17 mouse cellular contexts compared by ENCODE assay signal in the genomic region with DNA sequence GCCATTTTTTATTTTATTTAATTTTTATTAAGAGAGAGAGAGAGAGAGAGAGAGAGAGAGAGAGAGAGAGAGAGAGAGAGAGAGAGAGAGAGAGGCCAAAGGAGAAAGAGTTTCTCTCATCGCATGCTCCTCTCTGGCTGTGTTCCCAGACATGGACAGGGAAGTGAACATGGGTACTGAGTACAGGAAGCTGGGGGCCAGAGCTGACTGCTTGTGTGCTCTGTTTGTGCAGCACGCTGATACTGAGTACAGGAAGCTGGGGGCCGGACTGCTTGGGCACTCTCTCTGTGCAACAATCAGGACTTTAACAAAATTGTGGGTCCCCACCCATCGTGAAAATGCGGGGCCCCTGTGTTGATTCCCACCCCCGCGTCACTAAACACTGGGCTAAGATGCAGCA.
A peak's percentile ranks its signal among the peaks of the same experiment; 100 is the strongest.
DNase-seq lines count a peak whose midpoint lies in the region; ATAC-seq and TF ChIP-seq lines count a peak whose summit lies in the region.
"Had no signal": no experiment of that assay in that cellular context is flagged by ENCODE, and none has a peak within 500 bp of the region (broad histone marks: within the 10 kb centered on the region; RNA-seq: fewer than 3 reads in every experiment).

No protein-coding gene starts in this region.

- H3K9ac ChIP-seq in forebrain, embryonic 12.5 days = no peak overlapping the region
- H3K9ac ChIP-seq in limb, embryonic 13.5 days = no peak overlapping the region
- H3K9ac ChIP-seq in stomach, embryonic 16.5 days (ENCODE audit: low read length) = no peak overlapping the region
- no peak overlapping the region for H3K9ac ChIP-seq in stomach, postnatal 0 days (ENCODE audit: low read length)
- H3K9ac ChIP-seq: hindbrain, embryonic 15.5 days; liver, embryonic 15.5 days; neural tube, embryonic 13.5 days had no signal

- no peak for TF ChIP-seq CTCF in stomach, postnatal 0 days (IDR thresholded peaks at IDR 0.05; ENCODE audit: low read depth)

- DNase-seq in forebrain, embryonic 10.5 days (ENCODE audit: extremely low spot score, low spot score) = no peak
- no peak for DNase-seq in limb, embryonic 10.5 days (ENCODE audit: low spot score)
- DNase-seq in stomach, postnatal 0 days (ENCODE audit: low spot score) = no peak
- DNase-seq in adrenal gland, adult 8-10 months = no peak
- DNase-seq in ovary, postnatal 10 days (ENCODE audit: low spot score) = no peak
- DNase-seq: adrenal gland, postnatal 25 days; cerebellum, postnatal 10 days; kidney, adult 8-10 months; left cerebral cortex, postnatal 4 days; thymus, postnatal 14 days had no signal

- 0 out of 2 replicates have a peak, but pooled peaks cover 5% of the 10 kb centered on the region for H3K4me1 ChIP-seq in forebrain, embryonic 12.5 days
- 0 out of 2 replicates have a peak, but pooled peaks cover 3% of the 10 kb centered on the region for H3K4me1 ChIP-seq in forebrain, embryonic 10.5 days
- H3K4me1 ChIP-seq in limb, embryonic 13.5 days = peaks cover 21% of the 10 kb centered on the region
- peaks cover 5% of the 10 kb centered on the region; the same call in 1 of the 2 replicates for H3K4me1 ChIP-seq in limb, embryonic 10.5 days
- 0 out of 2 replicates have a peak, but pooled peaks cover 5% of the 10 kb centered on the region for H3K4me1 ChIP-seq in stomach, embryonic 16.5 days (ENCODE audit: control insufficient read depth, insufficient read depth, low read length)
- no peaks in the 10 kb centered on the region for H3K4me1 ChIP-seq in stomach, postnatal 0 days (replicated peaks; ENCODE audit: control insufficient read depth, insufficient read depth)
- H3K4me1 ChIP-seq: liver, embryonic 15.5 days; megakaryocyte, embryonic 14.5 days had no signal

- H3K27ac ChIP-seq in forebrain, embryonic 12.5 days = peak overlapping the region; percentile 36; the same call in 1 of the 2 replicates
- H3K27ac ChIP-seq in forebrain, embryonic 10.5 days = no peak overlapping the region
- H3K27ac ChIP-seq in limb, embryonic 13.5 days = no peak overlapping the region
- H3K27ac ChIP-seq in limb, embryonic 10.5 days = no peak overlapping the region
- H3K27ac ChIP-seq in stomach, embryonic 16.5 days (ENCODE audit: low read length) = no peak overlapping the region; the same call in 1 of the 2 replicates
- H3K27ac ChIP-seq in stomach, postnatal 0 days (replicated peaks) = no peak overlapping the region
- H3K27ac ChIP-seq: hindbrain, embryonic 15.5 days; liver, embryonic 15.5 days; neural tube, embryonic 13.5 days had no signal

- 77% methylated on average over 7 of the region's 7 CpGs for WGBS in forebrain, embryonic 12.5 days
- 83% methylated on average over 7 of the region's 7 CpGs for WGBS in forebrain, embryonic 10.5 days
- WGBS in limb, embryonic 13.5 days = 54% methylated on average over 7 of the region's 7 CpGs
- WGBS in limb, embryonic 10.5 days = 74% methylated on average over 7 of the region's 7 CpGs
- WGBS in stomach, embryonic 16.5 days = 36% methylated on average over 7 of the region's 7 CpGs
- WGBS in stomach, postnatal 0 days = 26% methylated on average over 7 of the region's 7 CpGs

- H3K4me3 ChIP-seq in forebrain, embryonic 12.5 days (replicated peaks) = no peak overlapping the region
- H3K4me3 ChIP-seq in forebrain, embryonic 10.5 days = no peak overlapping the region
- H3K4me3 ChIP-seq in limb, embryonic 13.5 days = no peak overlapping the region
- no peak overlapping the region for H3K4me3 ChIP-seq in limb, embryonic 10.5 days
- no peak overlapping the region for H3K4me3 ChIP-seq in stomach, embryonic 16.5 days (replicated peaks; ENCODE audit: low read length)
- no peak overlapping the region for H3K4me3 ChIP-seq in stomach, postnatal 0 days (ENCODE audit: low read depth, low read length)
- H3K4me3 ChIP-seq: hindbrain, embryonic 15.5 days; liver, embryonic 15.5 days; megakaryocyte, embryonic 14.5 days; neural tube, embryonic 13.5 days had no signal

- no peak for TF ChIP-seq EP300 in stomach, postnatal 0 days (optimal IDR thresholded peaks at IDR 0.05)

- H3K27me3 ChIP-seq in forebrain, embryonic 12.5 days = peaks cover 28% of the 10 kb centered on the region
- H3K27me3 ChIP-seq in forebrain, embryonic 10.5 days (ENCODE audit: poor library complexity, severe bottlenecking) = peaks cover 29% of the 10 kb centered on the region
- H3K27me3 ChIP-seq in limb, embryonic 13.5 days = peaks cover 53% of the 10 kb centered on the region
- H3K27me3 ChIP-seq in limb, embryonic 10.5 days (ENCODE audit: low read depth, poor library complexity, severe bottlenecking) = peaks cover 42% of the 10 kb centered on the region
- no peaks in the 10 kb centered on the region; the same call in 1 of the 2 replicates for H3K27me3 ChIP-seq in stomach, embryonic 16.5 days (ENCODE audit: control insufficient read depth, insufficient read depth, low read length)
- H3K27me3 ChIP-seq in stomach, postnatal 0 days (ENCODE audit: control insufficient read depth, insufficient read depth, low read length) = no peaks in the 10 kb centered on the region
- H3K27me3 ChIP-seq: hindbrain, embryonic 15.5 days; liver, embryonic 15.5 days; megakaryocyte, embryonic 14.5 days had no signal

- no peak for ATAC-seq in forebrain, embryonic 12.5 days (ENCODE audit: low FRiP score)
- no peak for ATAC-seq in limb, embryonic 13.5 days (ENCODE audit: low FRiP score, low read depth)
- peak; percentile 50; the same call in 1 of the 2 replicates for ATAC-seq in stomach, embryonic 16.5 days (ENCODE audit: insufficient read depth, low FRiP score)
- ATAC-seq in stomach, postnatal 0 days (ENCODE audit: low FRiP score, low TSS enrichment) = no peak

- H3K36me3 ChIP-seq in forebrain, embryonic 12.5 days (replicated peaks) = no peaks in the 10 kb centered on the region
- no peaks in the 10 kb centered on the region for H3K36me3 ChIP-seq in forebrain, embryonic 10.5 days (replicated peaks)
- no peaks in the 10 kb centered on the region for H3K36me3 ChIP-seq in limb, embryonic 13.5 days
- H3K36me3 ChIP-seq in limb, embryonic 10.5 days = no peaks in the 10 kb centered on the region
- H3K36me3 ChIP-seq in stomach, embryonic 16.5 days (ENCODE audit: control insufficient read depth, insufficient read depth, low read length) = no peaks in the 10 kb centered on the region
- H3K36me3 ChIP-seq in stomach, postnatal 0 days (ENCODE audit: control insufficient read depth, insufficient read depth, low read length) = no peaks in the 10 kb centered on the region
- H3K36me3 ChIP-seq: hindbrain, embryonic 15.5 days; liver, embryonic 15.5 days; neural tube, embryonic 13.5 days had no signal

- H3K9me3 ChIP-seq in forebrain, embryonic 12.5 days = no peaks in the 10 kb centered on the region
- peaks cover 2% of the 10 kb centered on the region; the same call in 1 of the 2 replicates for H3K9me3 ChIP-seq in forebrain, embryonic 10.5 days
- H3K9me3 ChIP-seq in limb, embryonic 13.5 days = no peaks in the 10 kb centered on the region
- no peaks in the 10 kb centered on the region for H3K9me3 ChIP-seq in limb, embryonic 10.5 days (replicated peaks)
- no peaks in the 10 kb centered on the region for H3K9me3 ChIP-seq in stomach, embryonic 16.5 days (replicated peaks; ENCODE audit: control insufficient read depth, low read length)
- no peaks in the 10 kb centered on the region for H3K9me3 ChIP-seq in stomach, postnatal 0 days (ENCODE audit: control insufficient read depth, low read length)
- H3K9me3 ChIP-seq: hindbrain, embryonic 15.5 days; liver, embryonic 15.5 days; neural tube, embryonic 13.5 days had no signal

- H3K4me2 ChIP-seq in forebrain, embryonic 12.5 days = no peak overlapping the region
- 0 out of 2 replicates have a peak overlapping the region, but pooled peaks have one; percentile 2 for H3K4me2 ChIP-seq in limb, embryonic 13.5 days (replicated peaks)
- H3K4me2 ChIP-seq in stomach, embryonic 16.5 days (ENCODE audit: low read depth, low read length) = no peak overlapping the region
- H3K4me2 ChIP-seq in stomach, postnatal 0 days (replicated peaks; ENCODE audit: low read depth) = no peak overlapping the region
- H3K4me2 ChIP-seq: hindbrain, embryonic 15.5 days; liver, embryonic 15.5 days; neural tube, embryonic 13.5 days had no signal
